7 mouse cellular contexts compared by ENCODE assay signal in the genomic region with DNA sequence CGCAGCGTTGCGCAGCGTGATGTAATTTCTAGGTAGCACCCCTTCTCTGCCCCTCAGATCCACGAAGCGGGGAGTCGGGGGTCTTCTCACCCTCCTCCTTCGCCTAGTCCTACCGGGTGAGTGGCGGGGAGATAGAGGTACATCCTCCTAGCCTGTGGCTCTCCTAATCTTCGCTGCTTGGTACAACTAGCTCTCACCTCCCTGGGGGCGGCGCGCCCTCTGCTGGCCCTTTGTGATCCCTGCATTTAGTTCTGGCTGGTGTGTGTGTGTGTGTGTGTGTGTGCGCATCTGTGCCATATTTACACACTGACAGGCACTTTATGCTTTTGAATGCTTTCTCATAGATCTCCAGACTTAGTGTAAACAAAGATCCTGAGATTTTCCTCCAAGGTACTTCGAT. TPM values are rescaled to one million over a fixed set of nuclear protein-coding genes. Genes with fewer than 3 reads are reported as not detected.
DNase-seq lines count a peak whose midpoint lies in the region; ATAC-seq and TF ChIP-seq lines count a peak whose summit lies in the region.

No protein-coding gene starts in this region.

- peaks cover 18% of the 10 kb centered on the region for H3K27me3 ChIP-seq in embryonic facial prominence, embryonic 14.5 days (replicated peaks; ENCODE audit: control insufficient read depth, insufficient read depth, low read length)
- peaks cover 45% of the 10 kb centered on the region for H3K27me3 ChIP-seq in kidney, embryonic 15.5 days
- peaks cover 23% of the 10 kb centered on the region; the same call in 1 of the 2 replicates for H3K27me3 ChIP-seq in limb, embryonic 15.5 days
- H3K27me3 ChIP-seq in myocyte (ENCODE audit: control insufficient read depth, insufficient read depth, insufficient read length) = peaks cover 3% of the 10 kb centered on the region

- H3ac ChIP-seq in myocyte (ENCODE audit: control insufficient read depth, insufficient read length) = no peak overlapping the region

- peak; percentile 67 to 77 for DNase-seq in adrenal gland, postnatal 4 days (ENCODE audit: low spot score in 2 of 2)
- peak; percentile 92 for DNase-seq in embryonic facial prominence, embryonic 14.5 days (ENCODE audit: low spot score)
- peak; percentile 47 to 69 for DNase-seq in heart, adult 9 months (ENCODE audit: low spot score in 2 of 2)
- DNase-seq in spleen, postnatal 4 days (ENCODE audit: low spot score in 2 of 2) = peak; percentile 70 to 88

- no peak overlapping the region for H3K27ac ChIP-seq in embryonic facial prominence, embryonic 14.5 days (replicated peaks; ENCODE audit: low read depth, low read length)
- no peak overlapping the region for H3K27ac ChIP-seq in kidney, embryonic 15.5 days
- no peak overlapping the region for H3K27ac ChIP-seq in limb, embryonic 15.5 days

- no peaks in the 10 kb centered on the region for H3K36me3 ChIP-seq in embryonic facial prominence, embryonic 14.5 days (ENCODE audit: control insufficient read depth, insufficient read depth, low read length)
- no peaks in the 10 kb centered on the region for H3K36me3 ChIP-seq in kidney, embryonic 15.5 days
- H3K36me3 ChIP-seq in limb, embryonic 15.5 days = no peaks in the 10 kb centered on the region
- no peaks in the 10 kb centered on the region for H3K36me3 ChIP-seq in myocyte (ENCODE audit: control insufficient read depth, insufficient read depth)

- 2% methylated on average over 16 of the region's 16 CpGs for WGBS in embryonic facial prominence, embryonic 14.5 days
- WGBS in kidney, embryonic 15.5 days = 3% methylated on average over 16 of the region's 16 CpGs
- WGBS in limb, embryonic 15.5 days = 1% methylated on average over 16 of the region's 16 CpGs

- no peaks in the 10 kb centered on the region for H3K79me2 ChIP-seq in myocyte (ENCODE audit: control insufficient read depth, insufficient read depth)

- peak overlapping the region; percentile 90 for H3K4me2 ChIP-seq in embryonic facial prominence, embryonic 14.5 days (ENCODE audit: low read depth, low read length)
- H3K4me2 ChIP-seq in kidney, embryonic 15.5 days = peak overlapping the region; percentile 97
- peak overlapping the region; percentile 94 for H3K4me2 ChIP-seq in limb, embryonic 15.5 days
- H3K4me2 ChIP-seq in myocyte (ENCODE audit: low read depth) = peak overlapping the region; percentile 87

- H3K4me1 ChIP-seq in embryonic facial prominence, embryonic 14.5 days (ENCODE audit: control insufficient read depth, insufficient read depth, low read length) = peaks cover 8% of the 10 kb centered on the region
- peaks cover 36% of the 10 kb centered on the region for H3K4me1 ChIP-seq in kidney, embryonic 15.5 days
- H3K4me1 ChIP-seq in limb, embryonic 15.5 days = peaks cover 30% of the 10 kb centered on the region

- H3K4me3 ChIP-seq in embryonic facial prominence, embryonic 14.5 days (ENCODE audit: low read depth, low read length) = peak overlapping the region; percentile 74
- H3K4me3 ChIP-seq in kidney, embryonic 15.5 days (replicated peaks) = peak overlapping the region; percentile 65
- H3K4me3 ChIP-seq in limb, embryonic 15.5 days = peak overlapping the region; percentile 76
- H3K4me3 ChIP-seq in myocyte = peak overlapping the region; percentile 23

- no peak for TF ChIP-seq POLR2A in myocyte (IDR thresholded peaks at IDR 0.05; ENCODE audit: insufficient read length, low read depth)

- peak overlapping the region; percentile 67 for H3K9ac ChIP-seq in embryonic facial prominence, embryonic 14.5 days (ENCODE audit: low read depth, low read length)
- H3K9ac ChIP-seq in kidney, embryonic 15.5 days = no peak overlapping the region
- no peak overlapping the region for H3K9ac ChIP-seq in limb, embryonic 15.5 days

- peak; percentile 79 for ATAC-seq in embryonic facial prominence, embryonic 14.5 days (ENCODE audit: low read depth)
- ATAC-seq in kidney, embryonic 15.5 days (replicated peaks; ENCODE audit: low FRiP score) = peak; percentile 50
- ATAC-seq in limb, embryonic 15.5 days (ENCODE audit: insufficient number of reproducible peaks, low FRiP score, low TSS enrichment, low read depth) = peak; percentile 42; the same call in 1 of the 2 replicates

- H3K9me3 ChIP-seq in embryonic facial prominence, embryonic 14.5 days (ENCODE audit: control insufficient read depth, low read length) = peaks cover 7% of the 10 kb centered on the region
- peaks cover 4% of the 10 kb centered on the region; the same call in 1 of the 2 replicates for H3K9me3 ChIP-seq in kidney, embryonic 15.5 days (replicated peaks)
- H3K9me3 ChIP-seq in limb, embryonic 15.5 days = no peaks in the 10 kb centered on the region

TF ChIP-seq in myocyte, 11 proteins besides CTCF, POLR2A, EP300 and RAD21:
- TF ChIP-seq MYOD1 (IDR thresholded peaks at IDR 0.05; ENCODE audit: control insufficient read depth in 1 of 3, insufficient read length in 2 of 3, low read depth in 2 of 3) (no peak), E2F4 (IDR thresholded peaks at IDR 0.05; ENCODE audit: insufficient read depth) (no peak), USF1 (IDR thresholded peaks at IDR 0.05; ENCODE audit: low read depth) (no peak), POLR2AphosphoS2 (IDR thresholded peaks at IDR 0.05; ENCODE audit: insufficient read length, low read depth) (no peak), SRF (IDR thresholded peaks at IDR 0.05; ENCODE audit: control insufficient read depth, insufficient read length, low read depth) (no peak), TCF12 (IDR thresholded peaks at IDR 0.05; ENCODE audit: insufficient read depth, poor library complexity, severe bottlenecking) (no peak), MYOG (IDR thresholded peaks at IDR 0.05; ENCODE audit: control insufficient read depth in 1 of 3, insufficient read depth in 1 of 3, insufficient read length in 2 of 3, low read depth in 2 of 3) (no peak), CEBPB (IDR thresholded peaks at IDR 0.05; ENCODE audit: insufficient read depth, poor library complexity, severe bottlenecking) (no peak), TCF3 (IDR thresholded peaks at IDR 0.05; ENCODE audit: insufficient read length, low read depth) (no peak)

RNA-seq across cellular contexts. Expression of gene Nog, which starts 1.3 kb away (rescaled TPM):
- under 1 TPM; 0.17 to 0.78 TPM for total RNA-seq in adrenal gland, postnatal 4 days (2021)
- polyA plus RNA-seq in embryonic facial prominence, embryonic 14.5 days (2014; fragmentation: Nextera tagmentation; extraction: Ambion mirVana) = 4.2 and 5.1 TPM in 2 replicates
- polyA plus RNA-seq in kidney, embryonic 15.5 days (2015; fragmentation: Nextera tagmentation; extraction: Ambion mirVana) = 0.82 and 1.2 TPM in 2 replicates
- polyA plus RNA-seq in limb, embryonic 15.5 days (2015; fragmentation: Nextera tagmentation; extraction: Ambion mirVana) = 4.1 and 4.3 TPM in 2 replicates
- 3.7 TPM for polyA plus RNA-seq in myocyte (2012; fragmentation: generic; extraction: Trizol)

Comparison
In these comparisons a context has a peak if more than half of its experiments do, and no peak if none do; other contexts are left out.
1. H3K4me3 ChIP-seq: peak in every context shown above with its lines; median percentile 76 in limb, embryonic 15.5 days; 74 in embryonic facial prominence, embryonic 14.5 days; 65 in kidney, embryonic 15.5 days; 23 in myocyte.